Mouse (Mus musculus): Measurements from ENCODE around the gene Hist1h2be. TPM values are rescaled to one million over a fixed set of nuclear protein-coding genes. Genes with fewer than 3 reads are reported as not detected.
A peak's percentile ranks its signal among the peaks of the same experiment; 100 is the strongest.
"Not testable (repeated sequence)": the region's sequence is repeated elsewhere in the genome, so short reads cannot be mapped to it uniquely, and the experiment has no call there.

The Hist1h2be gene
- polyA plus RNA-seq, 1 experiment from 2014 or later, result 3.2 TPM

GRCm38 (mm10) chr13:23561883-23562659, 58.9 kb downstream of the Hist1h2be start, which contains the start of gene Hist1h3e:
Hist1h3e (minus strand) TSS chr13:23562369.
- ATAC-seq (ENCODE audit: low FRiP score, low TSS enrichment), result peak; percentile 95
- H3K9me3 ChIP-seq (ENCODE audit: low read length); H3K4me1 ChIP-seq (ENCODE audit: insufficient read depth, low read length); H3K27me3 ChIP-seq (ENCODE audit: insufficient read depth, low read length); H3K36me3 ChIP-seq (ENCODE audit: insufficient read depth, low read length): not testable (repeated sequence)
- H3K27ac ChIP-seq (ENCODE audit: low read length), result peak within 1 kb of the TSS; percentile 100
- peak within 1 kb of the TSS; percentile 77 for H3K4me2 ChIP-seq (replicated peaks; ENCODE audit: low read depth, low read length)
- H3K4me3 ChIP-seq (ENCODE audit: low read length), result peak within 1 kb of the TSS; percentile 47
- peak within 1 kb of the TSS; percentile 74 for H3K9ac ChIP-seq (replicated peaks; ENCODE audit: low read length)
- 1% methylated on average over 55 of the region's 67 CpGs for WGBS

- not testable (repeated sequence) for H3K36me3 ChIP-seq (ENCODE audit: insufficient read depth, low read length); H3K9ac ChIP-seq (replicated peaks; ENCODE audit: low read length); ATAC-seq (ENCODE audit: low FRiP score, low TSS enrichment); H3K27me3 ChIP-seq (ENCODE audit: insufficient read depth, low read length); H3K4me1 ChIP-seq (ENCODE audit: insufficient read depth, low read length); H3K9me3 ChIP-seq (ENCODE audit: low read length)
- 0% methylated on average over 2 of the region's 5 CpGs for WGBS
- H3K4me2 ChIP-seq (replicated peaks; ENCODE audit: low read depth, low read length), result peak overlapping the region; percentile 77
- peak overlapping the region; percentile 47 for H3K4me3 ChIP-seq (ENCODE audit: low read length)
- peak overlapping the region; percentile 100 for H3K27ac ChIP-seq (ENCODE audit: low read length)
These were observed 59.4 kb downstream of the Hist1h2be start for GRCm38 (mm10) chr13:23561531-23561882.

- Histone ChIP-seq H3K27ac (ENCODE audit: low read length) (peak overlapping the region; percentile 43; the same call in 1 of the 2 replicates), H3K4me2 (replicated peaks; ENCODE audit: low read depth, low read length) (0 out of 2 replicates have a peak overlapping the region, but pooled peaks have one; percentile 23)
- H3K4me3 ChIP-seq (ENCODE audit: low read length); ATAC-seq (ENCODE audit: low FRiP score, low TSS enrichment); H3K9me3 ChIP-seq (ENCODE audit: low read length); H3K27me3 ChIP-seq (ENCODE audit: insufficient read depth, low read length); H3K9ac ChIP-seq (replicated peaks; ENCODE audit: low read length); H3K4me1 ChIP-seq (ENCODE audit: insufficient read depth, low read length); H3K36me3 ChIP-seq (ENCODE audit: insufficient read depth, low read length): not testable (repeated sequence)
- 4% methylated on average over 2 of the region's 2 CpGs for WGBS
These were observed 60.2 kb downstream of the Hist1h2be start for GRCm38 (mm10) chr13:23560699-23561098.

GRCm38 (mm10) chr13:23556906-23557305, 64.0 kb downstream of the Hist1h2be start:
- Histone ChIP-seq H3K9ac (replicated peaks; ENCODE audit: low read length) (peak overlapping the region; percentile 46; the same call in 1 of the 2 replicates), H3K4me3 (ENCODE audit: low read length) (peak overlapping the region; percentile 5; the same call in 1 of the 2 replicates)
- WGBS, result 72% methylated on average over 3 of the region's 3 CpGs

GRCm38 (mm10) chr13:23555839-23556416, 65.0 kb downstream of the Hist1h2be start:
- Histone ChIP-seq H3K9ac (replicated peaks; ENCODE audit: low read length) (peak overlapping the region; percentile 74), H3K4me1 (ENCODE audit: insufficient read depth, low read length) (peaks cover 13% of the 10 kb centered on the region), H3K9me3 (ENCODE audit: low read length) (no peaks in the 10 kb centered on the region), H3K27ac (ENCODE audit: low read length) (peak overlapping the region; percentile 99), H3K36me3 (ENCODE audit: insufficient read depth, low read length) (no peaks in the 10 kb centered on the region), H3K4me3 (ENCODE audit: low read length) (peak overlapping the region; percentile 52), H3K4me2 (replicated peaks; ENCODE audit: low read depth, low read length) (peak overlapping the region; percentile 60), H3K27me3 (ENCODE audit: insufficient read depth, low read length) (no peaks in the 10 kb centered on the region)
- peak; percentile 89 for ATAC-seq (ENCODE audit: low FRiP score, low TSS enrichment)
- under 1% methylated on average over 18 of the region's 18 CpGs for WGBS

More at GRCm38 (mm10) chr13:23556906-23557305, 64.0 kb downstream of the Hist1h2be start:
- Histone ChIP-seq H3K4me2 (replicated peaks; ENCODE audit: low read depth, low read length) (peak overlapping the region; percentile 60), H3K27me3 (ENCODE audit: insufficient read depth, low read length) (no peaks in the 10 kb centered on the region), H3K9me3 (ENCODE audit: low read length) (no peaks in the 10 kb centered on the region), H3K27ac (ENCODE audit: low read length) (peak overlapping the region; percentile 76), H3K36me3 (ENCODE audit: insufficient read depth, low read length) (no peaks in the 10 kb centered on the region), H3K4me1 (ENCODE audit: insufficient read depth, low read length) (peaks cover 12% of the 10 kb centered on the region)
- no peak for ATAC-seq (ENCODE audit: low FRiP score, low TSS enrichment)

GRCm38 (mm10) chr13:23554925-23555838, 65.7 kb downstream of the Hist1h2be start:
- peak; percentile 91 for ATAC-seq (ENCODE audit: low FRiP score, low TSS enrichment)
- Histone ChIP-seq H3K9me3 (ENCODE audit: low read length) (no peaks in the 10 kb centered on the region), H3K9ac (replicated peaks; ENCODE audit: low read length) (peak overlapping the region; percentile 74), H3K27me3 (ENCODE audit: insufficient read depth, low read length) (no peaks in the 10 kb centered on the region), H3K36me3 (ENCODE audit: insufficient read depth, low read length) (no peaks in the 10 kb centered on the region), H3K4me2 (replicated peaks; ENCODE audit: low read depth, low read length) (peak overlapping the region; percentile 60), H3K4me3 (ENCODE audit: low read length) (peak overlapping the region; percentile 52), H3K27ac (ENCODE audit: low read length) (peak overlapping the region; percentile 99), H3K4me1 (ENCODE audit: insufficient read depth, low read length) (peaks cover 18% of the 10 kb centered on the region)
- WGBS, result under 1% methylated on average over 45 of the region's 54 CpGs

- Histone ChIP-seq H3K27me3 (ENCODE audit: insufficient read depth, low read length) (no peaks in the 10 kb centered on the region), H3K9me3 (ENCODE audit: low read length) (no peaks in the 10 kb centered on the region), H3K4me1 (ENCODE audit: insufficient read depth, low read length) (peaks cover 18% of the 10 kb centered on the region), H3K4me3 (ENCODE audit: low read length) (peak overlapping the region; percentile 52), H3K4me2 (replicated peaks; ENCODE audit: low read depth, low read length) (peak overlapping the region; percentile 60), H3K9ac (replicated peaks; ENCODE audit: low read length) (peak overlapping the region; percentile 74), H3K36me3 (ENCODE audit: insufficient read depth, low read length) (no peaks in the 10 kb centered on the region), H3K27ac (ENCODE audit: low read length) (peak overlapping the region; percentile 99)
- WGBS, result 19% methylated on average over 9 of the region's 9 CpGs
- ATAC-seq (ENCODE audit: low FRiP score, low TSS enrichment), result no peak
These were observed 66.5 kb downstream of the Hist1h2be start for GRCm38 (mm10) chr13:23554393-23554792.

GRCm38 (mm10) chr13:23552962-23553361, 68.0 kb downstream of the Hist1h2be start, which contains the start of gene Hist1h1d:
Hist1h1d (plus strand) TSS chr13:23553262.
- peak within 1 kb of the TSS; percentile 68 for H3K4me2 ChIP-seq (replicated peaks; ENCODE audit: low read depth, low read length)
- no peaks in the 10 kb centered on the region for H3K36me3 ChIP-seq (ENCODE audit: insufficient read depth, low read length)
- no peak within 1 kb of the TSS for H3K4me3 ChIP-seq (ENCODE audit: low read length)
- no peaks in the 10 kb centered on the region for H3K27me3 ChIP-seq (ENCODE audit: insufficient read depth, low read length)
- H3K9ac ChIP-seq (replicated peaks; ENCODE audit: low read length), result no peak within 1 kb of the TSS; the same call in 1 of the 2 replicates
- no peaks in the 10 kb centered on the region for H3K9me3 ChIP-seq (ENCODE audit: low read length)
- H3K4me1 ChIP-seq (ENCODE audit: insufficient read depth, low read length), result peaks cover 18% of the 10 kb centered on the region
- ATAC-seq (ENCODE audit: low FRiP score, low TSS enrichment), result no peak
- H3K27ac ChIP-seq (ENCODE audit: low read length), result peak within 1 kb of the TSS; percentile 99
